Mouse (Mus musculus) heart, embryonic 13.5 days (tissue): Measurements from ENCODE around the gene Sspn. TPM values are rescaled to one million over a fixed set of nuclear protein-coding genes. Genes with fewer than 3 reads are reported as not detected.
A peak's percentile ranks its signal among the peaks of the same experiment; 100 is the strongest.

ENCODE experiments used
- ATAC-seq: fragments of 200-750 bp; cut with Nextera tagmentation; 2 replicates; pipeline ENCODE4 v1.8.0; 2017; ENCODE audit warnings: moderate TSS enrichment; ENCODE audit not compliant: insufficient number of reproducible peaks, low FRiP score, low TSS enrichment; ENCODE audit errors: extremely low read depth
- H3K27ac ChIP-seq: fragments of 300-500 bp; sonication (generic); replicated peaks from 2 replicates; pipeline ENCODE4 v1.5.1; 2015; ENCODE audit warnings: moderate library complexity, mild to moderate bottlenecking, inconsistent platforms
- H3K27me3 ChIP-seq: fragments of 300-500 bp; sonication (generic); replicated peaks from 2 replicates; pipeline ENCODE4 v1.6.1; 2015; ENCODE audit warnings: mild to moderate bottlenecking, inconsistent platforms
- H3K36me3 ChIP-seq: fragments of 300-500 bp; sonication (generic); 2 replicates; pipeline ENCODE4 v1.6.1; 2015; ENCODE audit warnings: mild to moderate bottlenecking, inconsistent platforms
- H3K4me1 ChIP-seq: fragments of 300-500 bp; sonication (generic); 2 replicates; pipeline ENCODE4 v1.6.1; 2015; ENCODE audit warnings: inconsistent platforms
- H3K4me2 ChIP-seq: fragments of 300-500 bp; sonication (generic); 2 replicates; pipeline ENCODE4 v1.6.1; 2015; ENCODE audit warnings: inconsistent platforms, mild to moderate bottlenecking, moderate library complexity
- H3K4me3 ChIP-seq: fragments of 300-500 bp; sonication (generic); 2 replicates; pipeline ENCODE4 v1.5.1; 2015; ENCODE audit warnings: moderate library complexity, mild to moderate bottlenecking, inconsistent platforms
- H3K9ac ChIP-seq: fragments of 300-500 bp; sonication (generic); 2 replicates; pipeline ENCODE4 v1.6.1; 2015; ENCODE audit warnings: inconsistent platforms, mild to moderate bottlenecking, moderate library complexity
- H3K9me3 ChIP-seq: fragments of 300-500 bp; sonication (generic); 2 replicates; pipeline ENCODE4 v1.6.1; 2016; ENCODE audit warnings: inconsistent platforms
- WGBS: fragments of 180-500 bp; shearing (Covaris S2); methylation state at CpG from one replicate; pipeline ENCODE4 v1.1.7; 2015; ENCODE audit warnings: mixed read lengths; 5-methylcytosine and 5-hydroxymethylcytosine counted together
- polyA plus RNA-seq: library from polyadenylated mRNA; unstranded; fragments of >200 nt; fragmentation: Nextera tagmentation; extraction: Ambion mirVana; gene quantifications from 2 replicates; pipeline ENCODE4 v1.2.1, GENCODE M21; 2015

Gene Sspn
- polyA plus RNA-seq, 1 experiment from 2014 or later = 53.4 TPM

DNA sequence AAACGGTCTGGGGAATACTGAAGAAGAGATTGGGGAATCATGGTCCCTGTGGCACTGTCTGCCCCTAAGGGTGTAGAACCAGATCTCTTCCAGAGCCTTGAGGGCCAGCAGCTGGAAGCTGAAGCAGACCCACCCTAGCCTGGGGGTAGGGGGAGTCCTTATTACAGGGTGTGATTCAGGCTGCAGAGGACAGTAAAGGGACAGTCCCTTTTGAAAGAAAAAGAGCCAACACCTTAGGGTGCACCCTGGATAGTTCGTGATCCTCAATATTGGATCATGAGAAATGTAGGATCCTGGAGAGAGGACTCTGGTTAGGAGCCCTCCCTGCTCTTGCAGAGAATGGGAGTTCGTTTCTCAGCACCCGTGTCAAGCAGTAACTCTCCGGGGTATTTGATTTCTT lies 26.8 kb upstream of the Sspn start:
- no peaks in the 10 kb centered on the region for H3K36me3 ChIP-seq
- H3K27me3 ChIP-seq = no peaks in the 10 kb centered on the region
- no peaks in the 10 kb centered on the region for H3K9me3 ChIP-seq
- H3K4me1 ChIP-seq = peaks cover 9% of the 10 kb centered on the region
- H3K27ac ChIP-seq = no peak overlapping the region
- H3K9ac ChIP-seq = no peak overlapping the region
- no peak overlapping the region for H3K4me3 ChIP-seq
- 79% methylated on average over 5 of the region's 5 CpGs for WGBS
- no peak for ATAC-seq
- H3K4me2 ChIP-seq = no peak overlapping the region

DNA sequence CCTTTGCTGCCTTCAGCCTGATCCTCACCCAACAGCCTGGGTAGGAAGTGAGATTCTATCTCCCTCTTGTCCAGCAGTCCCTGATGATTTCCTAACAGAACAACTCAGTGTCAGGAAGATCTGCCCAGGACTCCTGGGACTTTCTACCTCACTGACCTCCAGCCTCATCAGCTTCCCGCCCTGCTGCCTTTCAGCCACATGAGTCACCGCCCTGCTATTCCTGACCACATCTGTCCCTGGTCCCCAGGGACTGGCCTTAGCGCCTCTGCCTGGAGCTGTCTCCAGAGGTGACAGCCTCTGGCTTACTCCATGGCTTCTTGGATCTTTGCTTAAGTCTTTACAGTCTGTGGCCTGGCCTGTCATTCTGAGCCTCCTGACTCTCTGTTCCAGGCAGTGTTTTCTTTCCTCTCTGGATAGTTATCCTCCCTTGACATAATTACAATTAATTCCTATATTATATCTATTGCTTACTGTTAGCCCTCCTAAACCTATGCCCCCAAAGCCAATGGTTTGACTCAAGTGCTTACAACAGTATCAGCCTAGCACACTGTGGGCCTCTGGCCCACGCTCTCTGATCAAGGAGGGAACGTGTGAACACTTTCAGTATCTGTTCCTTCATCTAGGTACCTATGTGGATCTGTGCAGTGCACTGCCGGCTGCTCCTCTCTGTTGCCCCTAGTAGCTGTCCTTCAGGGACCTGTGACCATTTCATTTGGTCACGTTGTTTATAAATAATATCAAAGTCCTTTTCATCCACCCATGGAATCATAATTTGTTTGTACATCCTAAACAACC lies 25.1 kb upstream of the Sspn start:
- ATAC-seq = no peak
- WGBS = 40% methylated on average over 7 of the region's 7 CpGs
- no peak overlapping the region for H3K4me2 ChIP-seq
- H3K9ac ChIP-seq = no peak overlapping the region
- no peaks in the 10 kb centered on the region for H3K36me3 ChIP-seq
- no peaks in the 10 kb centered on the region for H3K27me3 ChIP-seq
- no peaks in the 10 kb centered on the region for H3K9me3 ChIP-seq
- H3K27ac ChIP-seq = no peak overlapping the region
- peaks cover 13% of the 10 kb centered on the region for H3K4me1 ChIP-seq
- H3K4me3 ChIP-seq = no peak overlapping the region

DNA sequence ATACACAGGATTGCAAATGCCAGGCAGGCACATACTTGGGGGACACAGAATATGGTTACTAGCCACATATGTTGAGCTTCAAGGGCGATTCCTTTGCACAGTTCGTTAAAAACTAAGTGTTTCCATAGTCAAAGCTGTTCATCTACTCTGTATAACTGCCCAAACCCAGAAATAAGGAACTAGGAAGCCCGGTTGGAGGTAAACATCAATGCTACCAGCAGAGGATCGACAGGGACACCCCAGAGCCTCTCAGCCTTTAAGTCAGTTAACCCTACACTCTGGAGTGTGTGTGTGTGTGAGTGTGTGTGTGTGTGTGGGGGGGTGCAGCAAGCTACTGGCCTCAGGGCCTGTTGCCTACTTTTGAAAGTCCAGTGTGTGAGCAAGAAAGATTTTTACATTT lies 21.5 kb upstream of the Sspn start:
- 74% methylated on average over 4 of the region's 4 CpGs for WGBS
- ATAC-seq = no peak
- H3K4me3 ChIP-seq = no peak overlapping the region
- no peaks in the 10 kb centered on the region for H3K27me3 ChIP-seq
- H3K9me3 ChIP-seq = no peaks in the 10 kb centered on the region
- H3K4me1 ChIP-seq = peaks cover 16% of the 10 kb centered on the region
- no peak overlapping the region for H3K9ac ChIP-seq
- H3K36me3 ChIP-seq = no peaks in the 10 kb centered on the region
- H3K27ac ChIP-seq = no peak overlapping the region
- H3K4me2 ChIP-seq = no peak overlapping the region

DNA sequence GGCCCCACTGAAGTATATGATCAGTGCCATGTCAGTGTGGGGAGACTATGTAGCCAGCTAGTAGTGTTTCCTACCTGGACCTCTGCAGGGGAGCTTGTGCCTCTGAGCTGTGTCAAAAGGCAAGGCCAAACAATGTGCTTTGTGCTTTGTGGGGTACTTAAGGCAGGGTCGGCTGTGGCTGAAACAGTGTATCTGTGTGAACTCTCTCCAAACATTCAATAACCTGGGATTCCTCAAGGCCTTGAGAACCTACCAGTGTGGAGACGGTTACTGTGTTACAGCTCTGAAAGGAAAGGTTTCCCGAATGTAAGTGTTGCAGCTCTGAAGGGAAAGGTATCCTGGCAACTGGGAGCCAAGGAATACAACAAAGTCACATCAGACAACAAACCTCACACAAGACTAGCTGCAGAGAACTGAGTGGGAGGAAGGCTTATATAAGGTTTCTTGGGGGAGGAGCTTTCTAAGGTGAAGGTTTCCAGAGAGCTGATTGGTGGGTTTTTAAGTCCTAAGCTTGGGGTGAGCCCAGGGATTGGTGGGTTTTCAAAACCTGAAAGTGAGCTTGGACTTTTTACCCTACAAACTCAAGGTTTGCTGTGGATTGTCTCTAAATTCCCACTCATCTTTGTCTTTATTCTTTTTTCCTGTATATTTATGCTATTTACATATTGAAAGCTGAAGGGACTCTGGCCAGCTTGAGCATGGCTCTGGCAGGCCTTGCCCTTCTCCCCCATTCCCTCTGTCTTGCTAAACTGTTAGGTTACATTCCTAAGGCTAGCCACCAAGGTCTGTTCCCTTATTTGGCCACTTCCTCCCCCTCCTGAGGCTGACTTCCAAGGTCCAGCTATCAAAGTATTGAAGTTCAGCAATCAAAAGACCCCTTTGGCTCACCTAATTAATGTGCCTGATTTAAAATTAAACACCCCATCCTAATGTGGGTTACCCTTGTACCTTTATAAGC lies 20.7 kb upstream of the Sspn start:
- Histone ChIP-seq H3K36me3 (no peaks in the 10 kb centered on the region), H3K4me2 (no peak overlapping the region), H3K27ac (no peak overlapping the region), H3K9ac (no peak overlapping the region), H3K27me3 (no peaks in the 10 kb centered on the region), H3K9me3 (no peaks in the 10 kb centered on the region), H3K4me3 (no peak overlapping the region), H3K4me1 (peaks cover 16% of the 10 kb centered on the region)
- WGBS = 68% methylated on average over 3 of the region's 3 CpGs
- ATAC-seq = no peak

DNA sequence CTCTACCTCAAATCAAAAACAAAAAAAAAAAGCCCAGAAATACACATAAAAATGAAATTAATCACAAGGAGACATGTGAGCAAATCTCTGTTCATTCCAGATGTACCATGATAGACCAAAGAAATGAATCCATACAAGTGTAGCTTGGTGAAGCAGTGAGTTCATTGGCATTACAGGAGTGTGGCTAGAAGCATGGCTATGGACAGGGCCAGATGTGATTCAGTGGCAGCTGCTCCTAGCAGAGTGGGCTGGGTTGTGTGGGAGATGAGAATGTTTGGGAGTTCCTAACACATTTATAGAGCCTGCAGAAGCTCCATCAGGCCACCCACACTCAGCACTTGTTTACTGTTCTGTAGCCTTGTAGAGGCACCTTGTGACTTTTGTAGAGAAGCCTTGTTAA lies 19.2 kb upstream of the Sspn start:
- H3K4me1 ChIP-seq = peaks cover 8% of the 10 kb centered on the region; the same call in 1 of the 2 replicates
- H3K4me2 ChIP-seq = no peak overlapping the region
- H3K27me3 ChIP-seq = no peaks in the 10 kb centered on the region
- H3K9me3 ChIP-seq = no peaks in the 10 kb centered on the region
- no peak overlapping the region for H3K9ac ChIP-seq
- H3K36me3 ChIP-seq = no peaks in the 10 kb centered on the region
- H3K4me3 ChIP-seq = no peak overlapping the region
- no peak for ATAC-seq
- no peak overlapping the region for H3K27ac ChIP-seq

DNA sequence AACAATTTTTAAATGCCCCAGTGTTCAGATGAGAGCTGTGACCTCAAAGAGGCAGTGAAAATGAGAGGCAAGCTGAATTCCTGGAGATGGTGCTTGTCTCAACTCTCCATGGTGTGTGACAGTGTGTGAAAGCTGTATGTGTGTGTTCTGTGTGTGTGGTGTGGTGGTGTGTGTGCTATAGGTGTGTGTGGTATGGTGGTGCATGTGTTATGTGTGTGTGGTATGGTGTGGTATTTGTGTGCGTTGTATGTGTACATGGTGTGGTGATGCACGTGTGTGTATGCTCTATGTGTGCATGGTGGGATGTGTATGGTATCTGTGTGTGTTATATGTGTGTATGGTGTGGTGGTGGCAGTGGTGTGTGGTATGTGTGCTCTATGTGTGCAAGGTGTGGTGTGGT lies 16.0 kb upstream of the Sspn start:
- peaks cover 8% of the 10 kb centered on the region; the same call in 1 of the 2 replicates for H3K4me1 ChIP-seq
- no peak overlapping the region for H3K27ac ChIP-seq
- no peaks in the 10 kb centered on the region for H3K9me3 ChIP-seq
- H3K4me2 ChIP-seq = no peak overlapping the region
- H3K4me3 ChIP-seq = no peak overlapping the region
- no peaks in the 10 kb centered on the region for H3K36me3 ChIP-seq
- no peaks in the 10 kb centered on the region for H3K27me3 ChIP-seq
- no peak for ATAC-seq
- no peak overlapping the region for H3K9ac ChIP-seq
- WGBS = 86% methylated on average over 2 of the region's 2 CpGs

DNA sequence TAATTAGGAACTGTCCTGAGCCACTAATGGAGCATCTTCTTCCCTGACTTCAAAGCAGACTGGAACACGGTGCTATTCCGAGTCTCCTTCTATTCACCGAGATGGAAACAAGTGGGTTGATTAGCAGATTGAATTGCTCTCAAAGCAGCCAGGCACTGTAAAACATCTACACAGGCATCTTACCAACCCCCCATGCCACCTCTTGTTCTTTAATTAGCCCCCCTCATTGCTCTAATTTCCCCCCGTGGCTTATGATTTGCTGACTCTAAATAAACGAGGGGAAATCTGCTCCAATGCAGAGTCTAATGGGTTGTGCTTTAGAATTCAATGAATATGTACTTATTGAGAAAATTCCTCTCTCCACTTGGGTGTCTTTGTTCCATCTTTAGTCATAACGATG lies 15.0 kb upstream of the Sspn start:
- H3K4me3 ChIP-seq = no peak overlapping the region
- ATAC-seq = no peak
- H3K9ac ChIP-seq = no peak overlapping the region
- H3K4me1 ChIP-seq = peaks cover 4% of the 10 kb centered on the region; the same call in 1 of the 2 replicates
- no peak overlapping the region for H3K27ac ChIP-seq
- no peak overlapping the region for H3K4me2 ChIP-seq
- H3K36me3 ChIP-seq = no peaks in the 10 kb centered on the region
- no peaks in the 10 kb centered on the region for H3K9me3 ChIP-seq
- no peaks in the 10 kb centered on the region for H3K27me3 ChIP-seq
- 61% methylated on average over 6 of the region's 6 CpGs for WGBS

DNA sequence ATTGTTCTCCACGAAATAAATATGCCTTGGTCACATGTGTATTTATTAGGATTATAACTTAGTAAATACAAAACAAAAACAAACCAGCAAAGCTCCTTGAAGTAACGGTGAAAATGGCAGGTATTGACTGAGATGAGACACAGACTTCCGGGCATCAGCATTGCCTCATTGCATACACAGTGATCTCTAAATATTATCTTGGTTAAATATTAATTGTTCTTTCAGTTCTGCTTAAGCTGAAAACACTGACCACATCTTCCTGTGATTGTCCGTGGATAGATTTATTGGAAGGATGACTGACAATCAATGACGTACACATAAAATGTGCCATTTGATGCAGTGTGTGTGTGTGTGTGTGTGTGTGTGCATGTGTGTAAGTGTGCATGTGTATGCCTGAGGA lies 13.2 kb upstream of the Sspn start:
- H3K4me2 ChIP-seq = no peak overlapping the region
- no peak overlapping the region for H3K4me3 ChIP-seq
- no peaks in the 10 kb centered on the region for H3K9me3 ChIP-seq
- no peak overlapping the region for H3K27ac ChIP-seq
- 76% methylated on average over 5 of the region's 5 CpGs for WGBS
- no peak overlapping the region for H3K9ac ChIP-seq
- no peak for ATAC-seq
- no peaks in the 10 kb centered on the region for H3K36me3 ChIP-seq
- H3K4me1 ChIP-seq = peaks cover 3% of the 10 kb centered on the region; the same call in 1 of the 2 replicates
- no peaks in the 10 kb centered on the region for H3K27me3 ChIP-seq

DNA sequence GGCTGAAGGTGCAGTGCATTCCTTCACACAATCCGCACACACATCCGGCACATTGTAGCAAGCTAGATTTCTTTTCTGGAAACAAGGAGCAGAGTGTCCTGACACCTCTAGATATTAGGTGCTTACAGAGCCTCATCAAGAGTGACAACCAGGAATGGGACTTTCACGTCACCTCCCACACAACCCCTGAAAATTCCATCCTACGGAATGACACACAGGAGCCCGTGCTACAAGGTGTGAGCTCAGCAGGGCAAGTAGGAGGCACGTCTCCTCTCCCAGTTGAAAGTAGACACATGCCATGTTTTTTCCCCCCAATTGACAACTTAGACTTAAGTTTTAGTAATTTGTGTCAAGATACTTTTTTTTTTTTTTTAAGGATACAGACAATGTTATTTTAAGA lies 7.8 kb upstream of the Sspn start:
- H3K27me3 ChIP-seq = no peaks in the 10 kb centered on the region
- H3K36me3 ChIP-seq = no peaks in the 10 kb centered on the region
- H3K4me1 ChIP-seq = peaks cover 9% of the 10 kb centered on the region; the same call in 1 of the 2 replicates
- WGBS = 57% methylated on average over 6 of the region's 6 CpGs
- no peak overlapping the region for H3K4me3 ChIP-seq
- no peak overlapping the region for H3K4me2 ChIP-seq
- no peak overlapping the region for H3K27ac ChIP-seq
- no peak overlapping the region for H3K9ac ChIP-seq
- H3K9me3 ChIP-seq = no peaks in the 10 kb centered on the region
- no peak for ATAC-seq

DNA sequence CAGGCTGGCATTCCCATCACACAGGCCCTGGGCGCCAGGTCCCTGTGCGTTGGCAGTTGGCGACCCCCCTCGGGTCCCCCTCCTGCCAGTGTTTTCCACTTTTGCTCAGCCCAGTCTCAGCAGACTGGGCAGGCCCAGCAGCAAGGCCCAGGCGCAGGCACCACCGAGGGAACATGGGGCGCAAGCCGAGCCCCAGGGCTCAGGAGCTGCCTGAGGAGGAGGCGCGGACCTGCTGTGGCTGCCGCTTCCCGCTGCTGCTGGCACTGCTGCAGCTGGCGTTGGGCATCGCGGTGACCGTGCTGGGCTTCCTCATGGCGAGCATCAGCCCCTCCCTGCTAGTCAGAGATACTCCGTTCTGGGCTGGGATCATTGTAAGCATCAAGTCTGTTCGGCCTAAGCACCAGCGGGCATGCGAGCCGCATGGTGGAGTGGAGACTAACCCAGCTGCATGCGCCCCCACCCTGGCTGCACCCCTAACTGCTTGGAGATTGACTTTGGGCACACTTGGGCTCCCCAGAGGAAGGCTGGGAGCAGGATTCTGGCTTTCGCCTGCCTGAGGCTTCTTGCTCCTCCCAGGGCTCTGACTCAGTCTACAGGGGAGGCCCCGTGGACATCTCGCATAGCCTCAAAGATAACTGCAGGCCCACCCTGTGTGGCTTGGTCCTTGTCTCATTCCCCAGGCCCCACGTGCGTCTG lies 2.7 kb downstream of the Sspn start:
- H3K27ac ChIP-seq = peak overlapping the region; percentile 95
- H3K4me1 ChIP-seq = peaks cover 39% of the 10 kb centered on the region
- peak; percentile 65 for ATAC-seq
- H3K4me2 ChIP-seq = peak overlapping the region; percentile 84
- 4% methylated on average over 28 of the region's 28 CpGs for WGBS
- H3K9ac ChIP-seq = peak overlapping the region; percentile 91
- no peaks in the 10 kb centered on the region for H3K27me3 ChIP-seq
- H3K4me3 ChIP-seq = peak overlapping the region; percentile 68
- H3K36me3 ChIP-seq = no peaks in the 10 kb centered on the region
- H3K9me3 ChIP-seq = no peaks in the 10 kb centered on the region

DNA sequence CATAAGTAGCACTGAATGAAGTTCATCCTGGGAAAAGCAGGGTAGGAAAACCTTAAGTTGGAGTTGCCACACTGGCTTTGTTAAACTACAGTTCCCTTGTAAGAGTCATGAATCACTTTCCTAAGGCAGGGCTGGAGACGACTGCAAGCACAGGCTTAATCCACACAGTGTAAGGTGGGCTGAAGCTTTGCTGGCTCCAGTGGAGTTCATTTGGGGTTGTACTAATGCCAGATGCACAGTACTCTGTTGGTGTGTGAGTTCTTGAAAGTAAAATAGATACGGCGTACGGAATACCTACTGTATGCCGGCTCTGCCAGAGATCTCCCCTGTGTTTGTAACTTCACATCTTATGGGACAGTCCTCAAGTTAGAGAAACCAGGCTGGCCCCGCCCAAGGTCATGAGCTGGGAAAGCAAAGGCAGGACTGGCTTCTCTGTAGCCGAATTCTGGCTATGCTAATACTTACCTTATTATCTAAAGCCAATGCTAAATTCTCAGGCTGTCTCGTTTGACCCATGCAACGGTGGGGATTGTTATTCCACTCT lies 3.3 kb downstream of the Sspn start:
- ATAC-seq = 0 out of 2 replicates have a peak, but pooled peaks have one; percentile 24

More for the DNA sequence above, 3.3 kb downstream of the Sspn start:
- Histone ChIP-seq H3K4me3 (peak overlapping the region; percentile 68), H3K4me2 (peak overlapping the region; percentile 84), H3K27ac (peak overlapping the region; percentile 95), H3K36me3 (no peaks in the 10 kb centered on the region), H3K9ac (peak overlapping the region; percentile 91), H3K4me1 (peaks cover 39% of the 10 kb centered on the region), H3K27me3 (no peaks in the 10 kb centered on the region), H3K9me3 (no peaks in the 10 kb centered on the region)
- WGBS = 50% methylated on average over 9 of the region's 9 CpGs
